Mouse (Mus musculus) lung, postnatal 4 days (tissue): Measurements from ENCODE around the gene Ifna2.
A peak's percentile ranks its signal among the peaks of the same experiment; 100 is the strongest.

Source experiments
- DNase-seq, 2 experiments: peaks; one replicate each; pipeline ENCODE4 v3.0.0; 2021

The Ifna2 gene

GRCm38 (mm10) chr4:88644359-88644758 is 39.4 kb downstream of the Ifna2 start, which contains the start of gene Ifna13:
TSS of gene Ifna13 (minus strand) at chr4:88644459.
- DNase-seq = no peak

- DNase-seq = no peak
Measured at GRCm38 (mm10) chr4:88642526-88642925, 41.2 kb downstream of the Ifna2 start.

GRCm38 (mm10) chr4:88641077-88641831 is 42.5 kb downstream of the Ifna2 start:
- peak; percentile 88 to 95 for DNase-seq

- no peak for DNase-seq
Measured at GRCm38 (mm10) chr4:88640704-88641076, 43.0 kb downstream of the Ifna2 start.

- no peak for DNase-seq
Measured at GRCm38 (mm10) chr4:88634311-88634710, 49.4 kb downstream of the Ifna2 start, which contains the start of gene C87499. TSS of gene C87499 (minus strand) at chr4:88634411.
